Mouse (Mus musculus): Measurements from ENCODE around the gene Rpl10. TPM values are rescaled to one million over a fixed set of nuclear protein-coding genes. Genes with fewer than 3 reads are reported as not detected.

Rpl10 gene
- total RNA-seq, 2 experiments from 2014 or later = 395 to 419 TPM

- no peak for DNase-seq (ENCODE audit: low spot score in 2 of 2)
Observed at GRCm38 (mm10) chrX:74277916-74278315, 7.3 kb downstream of the Rpl10 start.

- no peak for DNase-seq (ENCODE audit: low spot score in 2 of 2)
Observed at GRCm38 (mm10) chrX:74281041-74281731, 10.6 kb downstream of the Rpl10 start.

GRCm38 (mm10) chrX:74281732-74282394 is 11.3 kb downstream of the Rpl10 start, which contains the start of the genes Taz and Dnase1l1:
Gene Taz, plus strand, starts transcription at chrX:74281912.
Gene Dnase1l1, minus strand, starts transcription at chrX:74282337.
- DNase-seq (ENCODE audit: low spot score in 2 of 2) = peak; percentile 57

- DNase-seq (ENCODE audit: low spot score in 2 of 2) = peak; percentile 70 to 72
Observed at GRCm38 (mm10) chrX:74282395-74283091, 11.9 kb downstream of the Rpl10 start.

- DNase-seq (ENCODE audit: low spot score in 2 of 2) = no peak
Observed at GRCm38 (mm10) chrX:74283092-74283437, 12.5 kb downstream of the Rpl10 start.

DNA sequence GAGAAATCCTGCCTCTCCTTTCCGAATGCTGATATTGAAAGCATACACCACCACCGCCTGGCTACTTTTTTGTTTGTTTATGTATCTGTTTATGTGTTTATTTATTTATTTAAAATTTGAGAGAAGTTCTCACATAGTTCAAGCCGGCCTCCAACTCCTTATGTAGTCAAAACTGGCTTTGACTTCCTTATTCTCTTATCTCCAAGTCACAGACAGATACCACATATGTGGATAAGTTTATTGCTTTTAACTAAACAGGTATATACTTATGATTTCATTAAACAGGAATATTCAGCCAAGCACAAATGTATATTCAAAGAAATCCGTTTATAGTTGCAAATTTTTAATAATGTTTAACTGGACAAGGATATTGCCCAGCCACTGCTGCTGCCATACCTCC is 22.8 kb downstream of the Rpl10 start:
- DNase-seq (ENCODE audit: low spot score in 2 of 2) = no peak

DNA sequence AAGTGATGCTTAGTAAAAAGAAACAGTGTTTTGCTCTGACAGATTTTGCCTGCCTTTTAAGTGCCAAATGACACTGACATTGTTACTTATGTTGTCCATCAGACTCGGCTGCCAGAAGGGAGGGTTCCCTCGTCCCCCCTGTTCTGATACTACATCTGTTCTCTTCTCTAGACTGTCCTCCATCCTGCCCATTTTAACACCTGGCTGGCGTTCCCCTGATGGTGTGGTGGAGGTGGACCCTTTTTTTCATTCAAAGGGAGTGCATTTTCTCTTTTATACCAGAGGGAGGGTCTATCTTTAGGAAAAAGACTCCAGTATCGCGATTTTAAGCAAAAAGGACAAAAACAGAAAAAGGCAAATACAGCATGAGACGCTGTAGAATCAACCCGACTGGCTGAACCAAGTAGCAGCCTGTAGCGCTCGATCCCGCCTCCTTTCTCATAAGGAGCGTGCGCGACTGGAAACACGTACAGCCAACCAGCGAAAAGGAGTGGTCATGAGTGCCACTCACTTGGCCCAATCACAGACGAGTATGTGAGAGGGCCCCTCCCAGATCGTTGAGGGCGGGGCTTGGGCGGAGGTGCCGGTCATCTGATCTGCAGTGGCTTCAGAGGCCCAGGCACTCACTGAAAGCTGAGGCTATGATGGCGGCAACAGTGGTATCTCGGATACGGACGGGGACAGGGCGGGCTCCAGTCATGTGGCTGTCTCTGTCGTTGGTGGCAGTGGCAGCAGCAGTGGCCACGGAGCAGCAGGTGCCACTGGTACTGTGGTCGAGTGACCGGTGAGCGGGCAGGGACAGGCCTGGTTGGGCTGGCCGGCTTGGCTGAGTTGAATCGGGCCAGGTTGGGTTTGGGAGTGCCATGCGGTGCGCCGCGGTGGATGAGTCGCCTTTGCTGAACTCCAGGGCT is 26.2 kb downstream of the Rpl10 start, which contains the start of gene Atp6ap1:
Atp6ap1 (plus strand) TSS at position 560 of the 911 bp plus-strand sequence.
- peak; percentile 82 to 83 for DNase-seq (ENCODE audit: low spot score in 2 of 2)

- no peak for DNase-seq (ENCODE audit: low spot score in 2 of 2)
Observed at GRCm38 (mm10) chrX:74298348-74298747, 27.7 kb downstream of the Rpl10 start.

- DNase-seq (ENCODE audit: low spot score in 2 of 2) = no peak
Observed at GRCm38 (mm10) chrX:74299721-74300120, 29.1 kb downstream of the Rpl10 start.

- DNase-seq (ENCODE audit: low spot score in 2 of 2) = peak; percentile 65 to 68
Observed at GRCm38 (mm10) chrX:74304867-74305700, 34.5 kb downstream of the Rpl10 start, which contains the start of gene Gdi1. Gene Gdi1, plus strand, starts transcription at chrX:74304998.

- DNase-seq (ENCODE audit: low spot score in 2 of 2) = peak; percentile 73 to 76
Observed at GRCm38 (mm10) chrX:74312540-74313464, 42.2 kb downstream of the Rpl10 start, which contains the start of gene Fam50a. Gene Fam50a, plus strand, starts transcription at chrX:74313033.

Small RNAs within 50 kb of the gene (microRNA-seq; reads per million reads assigned to microRNA genes)
- 0.47 to 0.61 reads per million in 2 experiments for gene Mir7091 (ENCODE audit: borderline number of aligned reads in 2 of 2)
- gene Mir7092 (ENCODE audit: borderline number of aligned reads in 2 of 2) = 0 reads per million in 2 experiments

Other genes starting within 250 kb of the Rpl10 start
- 100 to 1,000 TPM; 116 to 120 TPM for gene Irak1, start 246.9 kb upstream of the Rpl10 start, total RNA-seq (2021)
- gene Opn1mw, start 143.3 kb upstream of the Rpl10 start, total RNA-seq (2021) = not detected
- gene Mecp2, start 135.4 kb upstream of the Rpl10 start, total RNA-seq (2021) = 10 to 100 TPM; 31.5 to 34.5 TPM
- not detected for gene Tex28, start 103.0 kb upstream of the Rpl10 start, total RNA-seq (2021)
- gene Tktl1, start 93.6 kb upstream of the Rpl10 start, total RNA-seq (2021) = not detected
- gene Flna, start 21.0 kb upstream of the Rpl10 start, total RNA-seq (2021) = 100 to 1,000 TPM; 113 to 170 TPM
- 100 to 1,000 TPM in 1 of 2 experiments, 10 to 100 TPM in 1; 93.6 to 165 TPM for gene Emd, start 16.1 kb upstream of the Rpl10 start, total RNA-seq (2021)
- gene Taz, start 11.1 kb downstream of the Rpl10 start, total RNA-seq (2021) = 10 to 100 TPM; 64.6 to 81.8 TPM
- gene Dnase1l1, start 11.5 kb downstream of the Rpl10 start, total RNA-seq (2021) = 10 to 100 TPM; 14.7 to 17.1 TPM
- 100 to 1,000 TPM; 206 to 258 TPM for gene Atp6ap1, start 26.3 kb downstream of the Rpl10 start, total RNA-seq (2021)
- gene Gdi1, start 34.2 kb downstream of the Rpl10 start, total RNA-seq (2021) = 100 to 1,000 TPM; 245 to 250 TPM
- 10 to 100 TPM; 63.3 to 65.8 TPM for gene Fam50a, start 42.2 kb downstream of the Rpl10 start, total RNA-seq (2021)
- gene Plxna3, start 58.3 kb downstream of the Rpl10 start, total RNA-seq (2021) = 10 to 100 TPM in 1 of 2 experiments, 1 to 10 TPM in 1; 8.1 to 15.4 TPM
- 10 to 100 TPM; 43.2 to 53.2 TPM for gene Lage3, start 82.8 kb downstream of the Rpl10 start, total RNA-seq (2021)
- 10 to 100 TPM; 61.4 to 63.9 TPM for gene Ubl4a, start 102.4 kb downstream of the Rpl10 start, total RNA-seq (2021)
- 10 to 100 TPM; 19.0 to 20.5 TPM for gene Slc10a3, start 102.5 kb downstream of the Rpl10 start, total RNA-seq (2021)
- gene Fam3a, start 122.5 kb downstream of the Rpl10 start, total RNA-seq (2021) = 10 to 100 TPM; 26.7 to 27.1 TPM
- 10 to 100 TPM; 56.8 to 63.6 TPM for gene Ikbkg, start 122.5 kb downstream of the Rpl10 start, total RNA-seq (2021)
- gene G6pdx, start 158.4 kb downstream of the Rpl10 start, total RNA-seq (2021) = 100 to 1,000 TPM; 195 to 261 TPM
- not detected for gene Gm6880, start 210.6 kb downstream of the Rpl10 start, total RNA-seq (2021)